Comparison of ENCODE assay signal across 8 mouse cellular contexts in the genomic region with DNA sequence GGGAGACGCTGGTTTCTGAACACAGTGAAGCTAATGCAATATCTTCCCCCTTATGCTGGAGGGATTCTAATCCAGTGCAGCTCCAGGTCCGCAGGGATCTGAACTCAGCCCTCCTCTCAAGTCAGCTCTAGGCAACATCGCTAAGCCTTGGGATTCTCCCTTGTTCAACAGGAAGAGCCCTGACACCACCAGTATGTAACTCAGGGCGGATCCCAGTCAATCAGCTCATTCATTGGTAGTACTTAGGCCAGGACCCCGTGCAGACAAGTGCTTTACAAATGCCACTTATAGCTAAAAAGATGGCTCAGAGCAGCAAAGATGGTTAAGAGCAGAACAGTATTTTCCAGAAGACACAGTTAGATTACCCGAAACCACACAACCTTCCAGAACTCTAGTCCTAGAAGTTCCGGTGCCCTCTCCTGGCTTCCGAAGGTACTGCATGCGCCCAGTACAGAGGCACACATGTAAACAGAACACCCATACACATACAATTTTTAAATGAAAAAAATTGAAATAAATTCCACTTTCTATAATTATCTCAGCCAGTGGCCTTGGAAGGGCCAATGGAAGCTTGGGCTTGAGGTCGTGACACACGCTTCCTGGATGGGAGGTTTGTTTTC. TPM values are rescaled to one million over a fixed set of nuclear protein-coding genes. Genes with fewer than 3 reads are reported as not detected.
DNase-seq lines count a peak whose midpoint lies in the region; ATAC-seq and TF ChIP-seq lines count a peak whose summit lies in the region.

No protein-coding gene starts in this region.

- H3K4me2 ChIP-seq in neural tube, embryonic 15.5 days: peak overlapping the region; percentile 41

- TF ChIP-seq POLR2A in lung, adult 2 months (IDR thresholded peaks at IDR 0.05; ENCODE audit: borderline replicate concordance, extremely low read depth, low read depth, low read length): no peak

- H3K9me3 ChIP-seq in neural tube, embryonic 15.5 days (replicated peaks): no peaks in the 10 kb centered on the region

- no peak overlapping the region for H3K27ac ChIP-seq in layer of hippocampus, adult 2 months
- H3K27ac ChIP-seq in neural tube, embryonic 15.5 days (replicated peaks): no peak overlapping the region

- H3K9ac ChIP-seq in neural tube, embryonic 15.5 days (replicated peaks): no peak overlapping the region

- peak; percentile 97 for TF ChIP-seq CTCF in layer of hippocampus, adult 2 months (conservative IDR thresholded peaks at IDR 0.05)
- peak; percentile 87 for TF ChIP-seq CTCF in lung, adult 2 months (IDR thresholded peaks at IDR 0.05; ENCODE audit: insufficient read depth, low read length)

- H3K4me3 ChIP-seq in layer of hippocampus, adult 2 months: peak overlapping the region; percentile 28; the same call in 1 of the 2 replicates
- no peak overlapping the region for H3K4me3 ChIP-seq in lung, adult 2 months (replicated peaks; ENCODE audit: extremely low read depth, low read depth, low read length)
- H3K4me3 ChIP-seq in neural tube, embryonic 15.5 days (replicated peaks): no peak overlapping the region

- H3K36me3 ChIP-seq in neural tube, embryonic 15.5 days: no peaks in the 10 kb centered on the region

- peak; percentile 92 for DNase-seq in MEL-GATA-1-ER (ENCODE audit: extremely low read depth, low read depth)
- peak; percentile 83 for DNase-seq in cerebellum, adult 8-10 months
- peak; percentile 80 for DNase-seq in forelimb bud, embryonic 11.5 days (ENCODE audit: low read depth, low spot score)
- DNase-seq in heart, postnatal 4 days: peak; percentile 90
- DNase-seq in layer of hippocampus, adult 2 months (ENCODE audit: low spot score in 2 of 2): peak; percentile 78 to 92
- DNase-seq in lung, adult 2 months: peak; percentile 82
- peak; percentile 37 to 39 for DNase-seq in thymus, adult 18-20 months

- H3K27me3 ChIP-seq in neural tube, embryonic 15.5 days (replicated peaks): no peaks in the 10 kb centered on the region

- no peaks in the 10 kb centered on the region for H3K4me1 ChIP-seq in lung, adult 2 months (ENCODE audit: control insufficient read depth, insufficient read depth, low read length)
- peaks cover 6% of the 10 kb centered on the region; the same call in 1 of the 2 replicates for H3K4me1 ChIP-seq in neural tube, embryonic 15.5 days

- 13% methylated on average over 11 of the region's 11 CpGs for WGBS in lung, adult 2 months
- 31% methylated on average over 11 of the region's 11 CpGs for WGBS in neural tube, embryonic 15.5 days

- ATAC-seq in neural tube, embryonic 15.5 days (ENCODE audit: low FRiP score): peak; percentile 55; the same call in 1 of the 2 replicates

RNA-seq across cellular contexts. Expression of gene Neurl1a, which starts 9.7 kb away (rescaled TPM):
- 1 to 10 TPM in 1 of 2 experiments, under 1 TPM in 1; 0.74 to 1.2 TPM for total RNA-seq in heart, postnatal 4 days (2021)
- 100 to 1,000 TPM; 180 to 194 TPM for total RNA-seq in layer of hippocampus, adult 2 months (2021)
- 8.3 and 10.1 TPM in 2 replicates for polyA plus RNA-seq in lung, adult 2 months (2012; rRNA removed)
- 13.7 and 15.4 TPM in 2 replicates for polyA plus RNA-seq in neural tube, embryonic 15.5 days (2015; fragmentation: Nextera tagmentation; extraction: Ambion mirVana)

RNA-seq across cellular contexts. Expression of gene Calhm3, which starts 11.3 kb away (rescaled TPM):
- total RNA-seq in heart, postnatal 4 days (2021): not detected
- not detected for total RNA-seq in layer of hippocampus, adult 2 months (2021)
- polyA plus RNA-seq in lung, adult 2 months (2012; rRNA removed): not detected in 2 replicates
- polyA plus RNA-seq in neural tube, embryonic 15.5 days (2015; fragmentation: Nextera tagmentation; extraction: Ambion mirVana): 0.18 TPM in 1 of 2 replicates, not detected in the other

RNA-seq across cellular contexts. Expression of gene Calhm1, which starts 24.8 kb away (rescaled TPM):
- total RNA-seq in heart, postnatal 4 days (2021): not detected
- not detected for total RNA-seq in layer of hippocampus, adult 2 months (2021)
- not detected in 2 replicates for polyA plus RNA-seq in lung, adult 2 months (2012; rRNA removed)
- polyA plus RNA-seq in neural tube, embryonic 15.5 days (2015; fragmentation: Nextera tagmentation; extraction: Ambion mirVana): not detected in 2 replicates

RNA-seq across cellular contexts. Expression of gene Calhm2, which starts 30.8 kb away (rescaled TPM):
- 1 to 10 TPM; 3.4 to 3.5 TPM for total RNA-seq in heart, postnatal 4 days (2021)
- total RNA-seq in layer of hippocampus, adult 2 months (2021): 1 to 10 TPM; 4.1 to 5.5 TPM
- polyA plus RNA-seq in lung, adult 2 months (2012; rRNA removed): 23.7 and 25.8 TPM in 2 replicates
- 1.3 and 3.0 TPM in 2 replicates for polyA plus RNA-seq in neural tube, embryonic 15.5 days (2015; fragmentation: Nextera tagmentation; extraction: Ambion mirVana)

Comparison
In these comparisons a context has a peak if more than half of its experiments do, and no peak if none do; other contexts are left out.
1. DNase-seq: peak in every context shown above with its lines; median percentile 92 in MEL-GATA-1-ER; 90 in heart, postnatal 4 days; 85 in layer of hippocampus, adult 2 months; 83 in cerebellum, adult 8-10 months; 82 in lung, adult 2 months; 80 in forelimb bud, embryonic 11.5 days; 38 in thymus, adult 18-20 months.
2. RNA of gene Neurl1a, which starts 9.7 kb away (total RNA-seq): 180 to 194 TPM in layer of hippocampus, adult 2 months; 0.74 to 1.2 TPM in heart, postnatal 4 days; every median in the first group is over 10 times any median in the second.